Mouse (Mus musculus) myocyte (in vitro differentiated cells): ENCODE data around the gene Olfr342. TPM values are rescaled to one million over a fixed set of nuclear protein-coding genes. Genes with fewer than 3 reads are reported as not detected.

Source experiments
- H3K27me3 ChIP-seq: one replicate; pipeline ENCODE4 v1.6.1; 2011; ENCODE audit not compliant: control insufficient read depth, insufficient read depth, insufficient read length
- H3K36me3 ChIP-seq: one replicate; pipeline ENCODE4 v1.6.1; 2011; ENCODE audit not compliant: control insufficient read depth, insufficient read depth
- H3K4me2 ChIP-seq: one replicate; pipeline ENCODE4 v1.6.1; 2011; ENCODE audit warnings: low read depth, control low read depth
- H3K4me3 ChIP-seq: one replicate; pipeline ENCODE4 v1.5.1; 2011; ENCODE audit warnings: mild to moderate bottlenecking, control low read depth, moderate library complexity
- H3K79me2 ChIP-seq: one replicate; pipeline ENCODE4 v1.6.1; 2011; ENCODE audit not compliant: control insufficient read depth, insufficient read depth
- H3ac ChIP-seq: one replicate; pipeline ENCODE4 v1.6.1; 2011; ENCODE audit not compliant: control insufficient read depth, insufficient read length
- CEBPB ChIP-seq: IDR thresholded peaks from 2 replicates; pipeline ENCODE4 v1.6.1; 2011; ENCODE audit warnings: mild to moderate bottlenecking, moderate library complexity; ENCODE audit not compliant: poor library complexity, insufficient read depth, severe bottlenecking
- E2F4 ChIP-seq: IDR thresholded peaks from one replicate; pipeline ENCODE4 v1.6.1; 2011; ENCODE audit warnings: mild to moderate bottlenecking, control low read depth, moderate library complexity; ENCODE audit not compliant: insufficient read depth
- MAX ChIP-seq: IDR thresholded peaks from one replicate; pipeline ENCODE4 v1.6.1; 2011; ENCODE audit warnings: low read depth, mild to moderate bottlenecking, control low read depth
- MYOD1 ChIP-seq, 3 experiments: IDR thresholded peaks; one replicate each; pipeline ENCODE4 v1.6.1; 2011; ENCODE audit warnings: control low read depth in 2 of 3, low read depth in 2 of 3, mild to moderate bottlenecking in 2 of 3, moderate library complexity in 1 of 3; ENCODE audit not compliant: insufficient read length in 2 of 3, control insufficient read depth in 1 of 3
- MYOG ChIP-seq, 3 experiments: IDR thresholded peaks; one replicate each; pipeline ENCODE4 v1.6.1; 2011; ENCODE audit warnings: control low read depth in 2 of 3, low read depth in 2 of 3, mild to moderate bottlenecking in 2 of 3; ENCODE audit not compliant: insufficient read length in 2 of 3, control insufficient read depth in 1 of 3, insufficient read depth in 1 of 3
- POLR2A ChIP-seq: IDR thresholded peaks from one replicate; pipeline ENCODE4 v1.6.1; 2011; ENCODE audit warnings: low read depth, mild to moderate bottlenecking, control low read depth, moderate library complexity; ENCODE audit not compliant: insufficient read length
- POLR2AphosphoS2 ChIP-seq: IDR thresholded peaks from one replicate; pipeline ENCODE4 v1.6.1; 2011; ENCODE audit warnings: low read depth, control low read depth; ENCODE audit not compliant: insufficient read length
- REST ChIP-seq: IDR thresholded peaks from one replicate; pipeline ENCODE4 v1.6.1; 2011; ENCODE audit warnings: mild to moderate bottlenecking, control low read depth, moderate library complexity; ENCODE audit not compliant: insufficient read depth, insufficient read length
- SRF ChIP-seq: IDR thresholded peaks from one replicate; pipeline ENCODE4 v1.6.1; 2011; ENCODE audit warnings: low read depth; ENCODE audit not compliant: control insufficient read depth, insufficient read length
- TCF12 ChIP-seq: IDR thresholded peaks from one replicate; pipeline ENCODE4 v1.6.1; 2011; ENCODE audit warnings: mild to moderate bottlenecking, control low read depth; ENCODE audit not compliant: poor library complexity, insufficient read depth, severe bottlenecking
- TCF3 ChIP-seq: IDR thresholded peaks from one replicate; pipeline ENCODE4 v1.6.1; 2011; ENCODE audit warnings: low read depth, control low read depth; ENCODE audit not compliant: insufficient read length
- USF1 ChIP-seq: IDR thresholded peaks from one replicate; pipeline ENCODE4 v1.6.1; 2011; ENCODE audit warnings: low read depth, mild to moderate bottlenecking, control low read depth, moderate library complexity
- polyA plus RNA-seq: library from polyadenylated mRNA; unstranded; fragments of >200 nt; fragmentation: generic; extraction: Trizol; gene quantifications from one replicate; pipeline ENCODE4 v1.2.1, GENCODE M21; 2012; ENCODE audit warnings: missing spikeins

Gene Olfr342
- polyA plus RNA-seq, result not detected

DNA sequence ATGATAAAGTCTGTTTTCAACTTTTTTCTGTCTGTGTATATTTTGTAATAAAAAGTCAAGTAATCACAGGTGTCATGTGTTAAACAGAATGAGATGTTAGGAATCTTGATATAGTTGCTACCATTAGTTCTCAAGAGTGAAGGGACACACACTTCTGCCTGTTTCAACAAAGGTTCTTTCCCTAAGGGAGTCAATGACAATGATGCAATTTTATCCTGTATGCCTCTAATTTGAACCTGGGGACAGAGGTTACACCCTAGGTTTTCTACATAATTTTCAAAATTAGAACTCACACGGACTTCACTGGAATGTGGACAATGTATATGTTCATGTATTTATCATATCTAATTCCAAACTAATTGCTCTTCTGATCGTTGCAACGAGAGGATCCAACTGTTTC lies at the start of gene Olfr342:
Gene Olfr342, plus strand, starts transcription at position 301 of the 400 bp plus-strand sequence.
- Histone ChIP-seq H3K36me3 (no peaks in the 10 kb centered on the region), H3ac (no peak within 1 kb of the TSS), H3K4me3 (no peak within 1 kb of the TSS), H3K27me3 (no peaks in the 10 kb centered on the region), H3K4me2 (no peak within 1 kb of the TSS), H3K79me2 (no peaks in the 10 kb centered on the region)
- TF ChIP-seq POLR2AphosphoS2 (no peak), SRF (no peak), MYOG (IDR thresholded peaks at IDR 0.05; ENCODE audit: control insufficient read depth in 1 of 3, insufficient read depth in 1 of 3, insufficient read length in 2 of 3, low read depth in 2 of 3) (no peak), TCF3 (no peak)

DNA sequence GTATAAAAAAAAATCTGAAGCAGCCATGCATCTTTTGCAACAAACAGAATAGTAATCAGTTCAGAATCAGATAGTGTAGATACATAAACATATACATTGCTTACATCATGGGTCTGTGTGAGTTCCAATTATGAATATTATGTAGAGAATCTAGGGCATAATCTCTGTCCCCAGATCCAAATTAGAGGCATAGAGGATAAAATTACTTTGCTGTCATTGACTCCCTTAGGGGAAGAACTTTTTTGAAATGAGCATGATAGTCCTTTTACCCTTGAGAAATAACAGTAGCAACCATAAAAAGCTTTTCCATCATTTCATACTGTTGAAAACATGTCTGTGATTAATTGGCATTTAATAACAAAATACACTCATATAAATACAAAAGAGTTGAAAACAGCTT lies 42.4 kb upstream of the Olfr342 start, which contains the start of gene Olfr341:
Gene Olfr341, minus strand, starts transcription at position 101 of the 400 bp plus-strand sequence.
- no peak for TF ChIP-seq USF1
- no peak for TF ChIP-seq MAX
- TF ChIP-seq REST, result no peak
- no peak for TF ChIP-seq TCF12
- TF ChIP-seq TCF3, result no peak
- TF ChIP-seq POLR2A, result no peak
- TF ChIP-seq MYOG (IDR thresholded peaks at IDR 0.05; ENCODE audit: control insufficient read depth in 1 of 3, insufficient read depth in 1 of 3, insufficient read length in 2 of 3, low read depth in 2 of 3), result no peak
- TF ChIP-seq E2F4, result no peak
- no peak for TF ChIP-seq CEBPB
- TF ChIP-seq SRF, result no peak
- TF ChIP-seq MYOD1 (IDR thresholded peaks at IDR 0.05; ENCODE audit: control insufficient read depth in 1 of 3, insufficient read length in 2 of 3, low read depth in 2 of 3), result no peak
- TF ChIP-seq POLR2AphosphoS2, result no peak
- Histone ChIP-seq H3K36me3 (no peaks in the 10 kb centered on the region), H3K4me2 (no peak within 1 kb of the TSS), H3K4me3 (no peak within 1 kb of the TSS), H3ac (no peak within 1 kb of the TSS), H3K79me2 (no peaks in the 10 kb centered on the region), H3K27me3 (no peaks in the 10 kb centered on the region)

DNA sequence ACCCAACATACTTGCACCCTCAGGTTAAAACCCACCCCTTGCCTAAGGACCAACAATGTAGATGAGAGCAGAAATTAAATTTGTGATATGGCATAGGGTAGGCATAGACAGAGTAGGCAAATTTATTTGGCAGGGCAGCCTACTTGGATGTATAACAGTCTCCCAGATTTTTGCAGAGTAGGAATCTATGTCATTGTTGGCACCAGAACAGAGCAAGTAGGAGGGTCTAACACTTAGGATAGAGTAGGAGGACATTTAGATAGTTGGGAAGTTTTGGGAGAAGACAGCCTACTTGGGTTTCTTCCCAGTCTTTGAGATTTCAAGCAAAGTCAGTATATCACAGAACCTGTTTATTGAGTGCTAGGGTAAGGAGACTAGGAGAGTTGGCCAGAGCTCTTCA lies 40.4 kb downstream of the Olfr342 start:
- H3ac ChIP-seq, result no peak overlapping the region
- no peak for TF ChIP-seq MYOG (IDR thresholded peaks at IDR 0.05; ENCODE audit: control insufficient read depth in 1 of 3, insufficient read depth in 1 of 3, insufficient read length in 2 of 3, low read depth in 2 of 3)
- no peak for TF ChIP-seq POLR2AphosphoS2
- no peak for TF ChIP-seq MAX
- no peak for TF ChIP-seq E2F4
- TF ChIP-seq SRF, result no peak
- TF ChIP-seq CEBPB, result no peak
- TF ChIP-seq POLR2A, result no peak
- TF ChIP-seq REST, result no peak
- no peak overlapping the region for H3K4me2 ChIP-seq
- no peaks in the 10 kb centered on the region for H3K36me3 ChIP-seq
- no peak overlapping the region for H3K4me3 ChIP-seq
- no peaks in the 10 kb centered on the region for H3K27me3 ChIP-seq
- no peaks in the 10 kb centered on the region for H3K79me2 ChIP-seq

DNA sequence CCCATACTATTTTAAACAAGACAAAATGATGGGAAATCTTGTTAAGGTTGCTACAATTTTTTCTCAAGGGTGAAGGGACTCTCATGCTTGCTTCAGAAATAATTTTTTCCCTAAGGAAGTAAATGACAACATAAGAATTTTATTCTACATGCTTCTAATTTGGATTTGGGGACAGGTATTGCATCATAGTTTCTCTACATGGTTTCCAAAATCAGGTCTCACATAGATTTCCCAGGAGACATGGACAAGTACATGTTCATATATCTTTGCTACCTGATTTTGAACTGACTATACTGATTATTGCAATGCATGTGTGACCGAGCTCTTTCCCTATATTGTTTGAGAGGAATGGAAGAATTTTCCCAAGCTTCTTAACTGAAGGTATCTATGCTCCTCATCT lies 41.6 kb downstream of the Olfr342 start, which contains the start of gene Olfr344:
Gene Olfr344, plus strand, starts transcription at position 301 of the 400 bp plus-strand sequence.
- no peak within 1 kb of the TSS for H3K4me3 ChIP-seq
- no peak for TF ChIP-seq MAX
- TF ChIP-seq MYOD1 (IDR thresholded peaks at IDR 0.05; ENCODE audit: control insufficient read depth in 1 of 3, insufficient read length in 2 of 3, low read depth in 2 of 3), result no peak
- H3K36me3 ChIP-seq, result no peaks in the 10 kb centered on the region
- H3K79me2 ChIP-seq, result no peaks in the 10 kb centered on the region
- H3ac ChIP-seq, result no peak within 1 kb of the TSS
- no peaks in the 10 kb centered on the region for H3K27me3 ChIP-seq
- no peak within 1 kb of the TSS for H3K4me2 ChIP-seq

DNA sequence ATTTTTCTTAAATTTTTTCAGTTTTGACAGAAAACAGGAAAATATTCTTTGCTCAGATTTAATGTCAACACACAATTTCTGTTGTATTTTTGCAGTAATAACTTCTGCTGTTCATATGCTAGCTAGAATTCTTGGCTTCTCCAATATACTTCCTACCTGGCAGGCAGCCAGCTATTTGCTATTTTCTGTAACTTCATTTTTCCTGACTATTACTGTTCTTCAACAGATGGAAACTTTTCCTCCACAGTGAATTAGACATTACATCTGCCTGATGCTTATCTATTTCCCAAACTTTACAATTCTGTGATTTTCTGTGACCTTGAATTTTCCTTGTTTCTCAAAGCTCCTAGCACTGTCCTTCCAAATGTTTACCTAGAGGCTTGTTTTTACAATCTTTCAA lies 42.2 kb downstream of the Olfr342 start:
- Histone ChIP-seq H3K4me2 (no peak overlapping the region), H3K36me3 (no peaks in the 10 kb centered on the region), H3K27me3 (no peaks in the 10 kb centered on the region), H3K4me3 (no peak overlapping the region), H3K79me2 (no peaks in the 10 kb centered on the region), H3ac (no peak overlapping the region)
- TF ChIP-seq USF1 (no peak), CEBPB (no peak), SRF (no peak), MYOD1 (IDR thresholded peaks at IDR 0.05; ENCODE audit: control insufficient read depth in 1 of 3, insufficient read length in 2 of 3, low read depth in 2 of 3) (no peak), TCF12 (no peak), REST (no peak), POLR2AphosphoS2 (no peak), MYOG (IDR thresholded peaks at IDR 0.05; ENCODE audit: control insufficient read depth in 1 of 3, insufficient read depth in 1 of 3, insufficient read length in 2 of 3, low read depth in 2 of 3) (no peak), E2F4 (no peak), MAX (no peak), POLR2A (no peak), TCF3 (no peak)

DNA sequence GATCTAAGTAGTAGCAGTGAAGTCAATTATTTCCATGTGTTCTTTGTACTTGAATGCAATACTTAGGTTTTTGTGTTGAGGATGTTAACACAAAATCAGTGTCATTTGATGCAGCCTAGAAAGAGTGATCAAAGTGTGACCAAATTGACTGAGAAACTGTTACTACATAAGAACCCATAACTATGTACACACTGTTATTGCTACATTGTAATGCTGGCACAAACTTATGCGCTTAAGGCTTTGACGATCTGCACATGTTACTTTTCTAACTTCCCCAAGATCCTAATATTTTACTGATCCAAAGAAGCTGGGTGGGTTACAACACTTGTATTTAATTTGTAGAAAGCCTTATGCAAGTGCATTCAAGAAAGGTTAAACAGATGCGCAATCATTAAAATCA lies 43.0 kb downstream of the Olfr342 start:
- Histone ChIP-seq H3K4me2 (no peak overlapping the region), H3ac (no peak overlapping the region), H3K4me3 (no peak overlapping the region), H3K27me3 (no peaks in the 10 kb centered on the region), H3K79me2 (no peaks in the 10 kb centered on the region), H3K36me3 (no peaks in the 10 kb centered on the region)
- no peak for TF ChIP-seq MYOD1 (IDR thresholded peaks at IDR 0.05; ENCODE audit: control insufficient read depth in 1 of 3, insufficient read length in 2 of 3, low read depth in 2 of 3)
- no peak for TF ChIP-seq SRF
- TF ChIP-seq MAX, result no peak
- no peak for TF ChIP-seq CEBPB
- TF ChIP-seq E2F4, result no peak
- no peak for TF ChIP-seq POLR2AphosphoS2
- no peak for TF ChIP-seq MYOG (IDR thresholded peaks at IDR 0.05; ENCODE audit: control insufficient read depth in 1 of 3, insufficient read depth in 1 of 3, insufficient read length in 2 of 3, low read depth in 2 of 3)
- no peak for TF ChIP-seq USF1
- no peak for TF ChIP-seq TCF3
- no peak for TF ChIP-seq REST
- no peak for TF ChIP-seq TCF12
- TF ChIP-seq POLR2A, result no peak
